Mouse (Mus musculus) lung, embryonic 14.5 days (tissue): ENCODE results near the gene Capn5. TPM values are rescaled to one million over a fixed set of nuclear protein-coding genes. Genes with fewer than 3 reads are reported as not detected.
A peak's percentile ranks its signal among the peaks of the same experiment; 100 is the strongest.

Experiments used
- ATAC-seq: fragments of 200-750 bp; cut with Nextera tagmentation; 2 replicates; pipeline ENCODE4 v1.8.0; 2017; ENCODE audit warnings: mild to moderate bottlenecking, moderate TSS enrichment, moderate library complexity; ENCODE audit not compliant: insufficient read depth
- DNase-seq: peaks from one replicate; pipeline ENCODE4 v3.0.0-alpha.2; 2015
- H3K27ac ChIP-seq: fragments of 300-500 bp; sonication (generic); 2 replicates; pipeline ENCODE4 v1.5.1; 2014; ENCODE audit warnings: low read depth, mild to moderate bottlenecking, moderate library complexity
- H3K27me3 ChIP-seq: fragments of 300-500 bp; sonication (generic); 2 replicates; pipeline ENCODE4 v1.6.1; 2014; ENCODE audit warnings: low read length, control low read depth; ENCODE audit not compliant: insufficient read depth
- H3K36me3 ChIP-seq: fragments of 300-500 bp; sonication (generic); 2 replicates; pipeline ENCODE4 v1.6.1; 2014; ENCODE audit warnings: control low read depth; ENCODE audit not compliant: insufficient read depth
- H3K4me1 ChIP-seq: fragments of 300-500 bp; sonication (generic); 2 replicates; pipeline ENCODE4 v1.6.1; 2014; ENCODE audit warnings: antibody characterized with exemption, control low read depth; ENCODE audit not compliant: insufficient read depth
- H3K4me2 ChIP-seq: fragments of 300-500 bp; sonication (generic); 2 replicates; pipeline ENCODE4 v1.6.1; 2014; ENCODE audit warnings: mild to moderate bottlenecking
- H3K4me3 ChIP-seq: fragments of 300-500 bp; sonication (generic); 2 replicates; pipeline ENCODE4 v1.5.1; 2014; ENCODE audit warnings: low read depth, low read length
- H3K9ac ChIP-seq: fragments of 300-500 bp; sonication (generic); 2 replicates; pipeline ENCODE4 v1.6.1; 2014
- H3K9me3 ChIP-seq: fragments of 300-500 bp; sonication (generic); 2 replicates; pipeline ENCODE4 v1.6.1; 2016; ENCODE audit warnings: low read depth, low read length, control low read depth
- CTCF ChIP-seq: IDR thresholded peaks from 2 replicates; pipeline ENCODE4 v1.5.1; 2016; ENCODE audit warnings: antibody characterized with exemption, low read depth
- WGBS: fragments of 180-500 bp; shearing (Covaris S2); extraction: QIAGEN DNeasy Blood & Tissue Kit; methylation state at CpG from one replicate; pipeline ENCODE4 v1.1.7; 2014; 5-methylcytosine and 5-hydroxymethylcytosine counted together
- polyA plus RNA-seq: library from polyadenylated mRNA; unstranded; fragments of >200 nt; fragmentation: Nextera tagmentation; extraction: Ambion mirVana; gene quantifications from 2 replicates; pipeline ENCODE4 v1.2.1, GENCODE M21; 2014

Capn5 gene
- polyA plus RNA-seq, 1 experiment from 2014 or later = 4.5 TPM

DNA sequence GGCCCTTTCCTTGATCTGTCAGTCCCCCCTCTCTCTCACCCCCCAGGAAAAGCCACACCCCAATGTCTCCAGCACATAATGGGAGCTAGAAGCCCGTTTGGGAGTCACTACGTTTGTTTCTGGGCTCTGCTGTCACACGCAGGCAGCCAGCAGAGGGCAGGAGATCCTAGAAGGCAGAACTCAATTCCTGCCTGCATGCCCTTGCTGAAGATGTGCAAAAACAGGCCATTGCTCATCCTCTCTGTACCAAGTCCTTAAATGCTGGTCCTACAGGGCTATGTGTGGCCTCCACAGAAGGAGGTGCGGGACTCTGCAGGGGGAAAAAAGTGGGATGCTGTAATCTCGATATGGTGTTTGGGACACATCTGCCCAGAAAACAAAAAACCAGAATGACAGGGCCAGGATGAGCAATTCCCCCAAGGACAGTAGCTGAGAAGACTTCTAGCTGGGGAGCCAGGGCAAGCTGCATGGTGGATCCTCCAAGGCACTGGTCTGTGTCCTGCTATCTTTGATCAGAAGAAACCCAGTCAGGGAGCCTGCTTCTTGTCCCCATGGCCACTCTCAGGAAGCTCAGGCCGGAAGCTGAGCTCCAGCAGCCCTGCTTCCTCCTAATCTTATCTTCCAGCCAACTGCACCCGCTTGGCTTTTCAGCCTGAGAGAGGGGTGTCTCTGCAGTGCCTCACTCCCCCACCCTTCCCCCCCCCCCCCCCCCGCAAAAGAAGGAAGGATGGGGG, 22.4 kb downstream of the Capn5 start:
- no peak overlapping the region for H3K4me3 ChIP-seq
- H3K9ac ChIP-seq = no peak overlapping the region
- TF ChIP-seq CTCF = peak; percentile 91
- H3K27me3 ChIP-seq = no peaks in the 10 kb centered on the region
- 23% methylated on average over 7 of the region's 8 CpGs for WGBS
- no peak overlapping the region for H3K4me2 ChIP-seq
- H3K27ac ChIP-seq = no peak overlapping the region; the same call in 1 of the 2 replicates
- ATAC-seq (peak; percentile 39; the same call in 1 of the 2 replicates), DNase-seq (peak; percentile 85)
- no peaks in the 10 kb centered on the region for H3K9me3 ChIP-seq
- no peaks in the 10 kb centered on the region for H3K36me3 ChIP-seq
- H3K4me1 ChIP-seq = peaks cover 24% of the 10 kb centered on the region

DNA sequence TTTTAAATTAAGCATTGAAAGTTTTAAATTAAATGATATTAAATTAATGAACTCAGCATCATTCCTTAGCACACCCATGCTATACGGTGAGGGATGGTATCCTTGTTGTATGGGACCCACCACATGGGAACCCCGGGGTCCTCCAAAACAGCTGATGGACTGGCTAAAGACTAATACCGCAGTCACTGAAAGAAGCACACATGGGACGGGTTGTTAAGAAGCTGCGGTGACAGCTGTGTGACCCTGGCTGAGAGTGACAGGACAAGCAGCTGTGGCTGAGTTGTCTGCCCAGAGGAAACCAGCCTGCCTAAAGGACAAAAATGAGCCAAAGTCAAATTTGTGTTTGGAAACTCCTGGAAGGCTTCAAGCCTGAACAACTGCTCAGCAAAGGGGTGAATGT, 24.2 kb downstream of the Capn5 start:
- Histone ChIP-seq H3K27ac (no peak overlapping the region), H3K4me3 (no peak overlapping the region), H3K9me3 (no peaks in the 10 kb centered on the region), H3K4me2 (no peak overlapping the region), H3K4me1 (0 out of 2 replicates have a peak, but pooled peaks cover 6% of the 10 kb centered on the region), H3K27me3 (no peaks in the 10 kb centered on the region), H3K36me3 (no peaks in the 10 kb centered on the region), H3K9ac (no peak overlapping the region; the same call in 1 of the 2 replicates)
- 52% methylated on average over 5 of the region's 5 CpGs for WGBS
- no peak for TF ChIP-seq CTCF
- ATAC-seq (no peak), DNase-seq (no peak)

DNA sequence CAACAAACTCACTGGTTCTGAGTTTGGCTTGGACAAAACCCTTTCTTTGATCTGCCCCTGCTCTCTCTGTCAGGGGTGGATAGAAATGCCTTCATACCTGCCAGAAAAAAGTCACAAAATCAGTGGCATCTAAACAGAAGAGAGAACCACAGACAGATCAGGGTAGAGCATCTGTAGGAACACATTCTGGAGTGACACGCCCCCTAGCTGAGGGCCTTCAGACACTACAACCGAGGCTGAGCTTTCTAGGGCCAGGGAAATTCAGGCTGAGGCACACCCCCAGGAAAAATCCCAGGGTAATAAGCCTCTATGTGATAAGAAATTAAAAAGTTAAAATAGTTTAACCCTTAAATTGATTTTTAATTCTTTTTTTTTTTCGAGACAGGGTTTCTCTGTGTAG, 24.7 kb downstream of the Capn5 start:
- Histone ChIP-seq H3K27ac (no peak overlapping the region), H3K4me3 (no peak overlapping the region), H3K4me1 (0 out of 2 replicates have a peak, but pooled peaks cover 4% of the 10 kb centered on the region), H3K9ac (no peak overlapping the region), H3K4me2 (no peak overlapping the region), H3K9me3 (no peaks in the 10 kb centered on the region), H3K36me3 (no peaks in the 10 kb centered on the region), H3K27me3 (no peaks in the 10 kb centered on the region)
- WGBS = 39% methylated on average over 3 of the region's 3 CpGs
- ATAC-seq = no peak
- DNase-seq = no peak
- peak; percentile 42; the same call in 1 of the 2 replicates for TF ChIP-seq CTCF

DNA sequence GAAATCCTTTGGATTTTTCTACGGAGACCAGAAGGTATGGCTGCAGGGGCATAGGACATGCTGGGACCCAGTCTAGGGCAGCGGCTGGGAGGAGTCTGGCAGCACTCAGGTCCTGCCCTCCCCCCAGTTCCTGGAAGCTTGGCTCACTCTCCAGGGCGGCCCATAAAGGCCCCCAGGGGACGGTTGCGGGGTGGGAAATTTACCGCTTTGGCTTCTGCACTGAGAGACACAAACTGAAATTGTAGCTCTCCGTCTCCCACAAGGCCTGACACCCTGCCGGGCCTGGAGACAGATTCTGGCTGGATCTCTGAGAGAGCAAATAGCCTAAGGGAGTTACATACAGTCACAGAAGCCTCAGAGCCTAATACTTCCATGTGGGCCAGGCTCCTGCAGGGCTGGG, 25.7 kb downstream of the Capn5 start:
- no peak overlapping the region for H3K4me2 ChIP-seq
- H3K4me1 ChIP-seq = 0 out of 2 replicates have a peak, but pooled peaks cover 4% of the 10 kb centered on the region
- no peak for TF ChIP-seq CTCF
- H3K9ac ChIP-seq = no peak overlapping the region
- WGBS = 57% methylated on average over 8 of the region's 8 CpGs
- H3K9me3 ChIP-seq = no peaks in the 10 kb centered on the region
- H3K4me3 ChIP-seq = no peak overlapping the region
- ATAC-seq = no peak
- H3K36me3 ChIP-seq = no peaks in the 10 kb centered on the region
- H3K27me3 ChIP-seq = no peaks in the 10 kb centered on the region
- no peak for DNase-seq
- no peak overlapping the region for H3K27ac ChIP-seq

DNA sequence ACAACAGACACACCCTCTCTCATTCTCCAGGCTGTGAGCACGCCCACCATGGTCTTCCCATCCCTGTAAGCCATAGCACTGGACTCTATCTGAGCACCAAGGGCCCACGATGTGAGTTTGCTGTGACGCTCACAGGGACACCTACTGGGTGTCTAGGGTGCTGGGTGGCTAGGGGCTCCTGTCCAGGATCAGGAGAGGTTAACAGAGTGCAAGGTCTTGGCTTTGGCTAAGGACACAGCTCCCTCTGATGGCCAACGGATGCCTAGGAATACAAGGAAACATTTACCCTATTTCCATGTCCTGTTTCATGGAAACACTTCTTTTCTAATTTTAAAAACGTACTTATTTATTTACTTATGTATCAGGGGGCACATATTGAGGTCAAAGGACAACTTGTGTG, 27.5 kb downstream of the Capn5 start:
- H3K27ac ChIP-seq = no peak overlapping the region

DNA sequence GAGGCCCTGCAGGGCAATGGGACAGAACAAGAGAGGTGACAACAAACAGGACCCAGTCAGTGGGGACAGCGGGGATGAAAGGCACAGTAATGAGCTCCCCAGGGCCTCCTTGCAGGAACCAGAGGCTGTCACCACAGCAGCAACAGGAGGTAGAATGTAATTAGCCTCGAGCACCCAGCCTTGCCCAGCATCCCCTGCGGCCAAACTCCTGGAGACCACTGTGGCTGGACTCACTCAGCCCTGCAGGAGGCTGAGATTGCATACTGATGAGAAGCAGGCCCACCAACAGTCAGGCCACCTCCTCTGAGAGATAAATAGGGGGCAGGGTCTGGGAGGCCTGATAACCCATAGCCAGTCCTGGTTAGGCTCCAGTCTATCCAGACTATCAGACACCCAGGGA, 28.3 kb downstream of the Capn5 start:
- DNase-seq (no peak), ATAC-seq (no peak)
- H3K9ac ChIP-seq = no peak overlapping the region
- no peaks in the 10 kb centered on the region for H3K9me3 ChIP-seq
- no peak overlapping the region for H3K4me3 ChIP-seq
- no peaks in the 10 kb centered on the region for H3K27me3 ChIP-seq
- 33% methylated on average over 3 of the region's 3 CpGs for WGBS
- no peak overlapping the region for H3K4me2 ChIP-seq
- H3K36me3 ChIP-seq = no peaks in the 10 kb centered on the region
- no peak overlapping the region for H3K27ac ChIP-seq
- no peak for TF ChIP-seq CTCF
- H3K4me1 ChIP-seq = peaks cover 3% of the 10 kb centered on the region; the same call in 1 of the 2 replicates

More for the DNA sequence above, 27.5 kb downstream of the Capn5 start:
- 41% methylated on average over 5 of the region's 5 CpGs for WGBS
- peak; percentile 27 for TF ChIP-seq CTCF
- Histone ChIP-seq H3K4me2 (no peak overlapping the region), H3K9ac (no peak overlapping the region), H3K4me1 (peaks cover 3% of the 10 kb centered on the region; the same call in 1 of the 2 replicates), H3K36me3 (no peaks in the 10 kb centered on the region), H3K27me3 (no peaks in the 10 kb centered on the region), H3K9me3 (no peaks in the 10 kb centered on the region), H3K4me3 (no peak overlapping the region)
- no peak for ATAC-seq
- no peak for DNase-seq

DNA sequence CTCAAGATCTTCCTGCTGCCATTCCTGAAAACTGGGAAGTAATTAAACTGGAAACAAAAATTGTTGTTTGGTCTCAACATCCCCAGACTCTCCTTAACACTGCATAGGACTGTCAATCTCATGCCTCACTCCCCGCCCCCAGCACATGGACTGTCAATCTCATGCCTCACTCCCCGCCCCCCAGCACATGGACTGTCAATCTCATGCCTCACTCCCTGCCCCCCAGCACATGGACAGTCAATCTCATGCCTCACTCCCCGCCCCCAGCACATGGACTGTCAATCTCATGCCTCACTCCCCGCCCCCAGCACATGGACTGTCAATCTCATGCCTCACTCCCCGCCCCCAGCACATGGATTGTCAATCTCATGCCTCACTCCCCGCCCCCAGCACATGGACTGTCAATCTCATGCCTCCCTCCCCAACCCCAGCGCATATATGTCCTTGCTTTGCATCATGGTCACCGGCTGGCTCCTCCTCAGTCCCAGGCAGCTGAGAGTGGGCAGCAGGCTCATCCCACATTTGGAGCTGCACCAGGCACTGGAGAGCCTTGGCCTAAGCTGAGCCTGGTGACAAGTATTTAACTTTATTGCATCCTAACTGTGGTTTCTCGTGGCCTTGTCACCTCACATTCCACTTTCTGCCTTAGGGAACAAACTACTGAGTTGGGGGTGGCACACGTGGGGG, 29.2 kb downstream of the Capn5 start:
- no peak overlapping the region for H3K4me2 ChIP-seq
- TF ChIP-seq CTCF = no peak
- peaks cover 3% of the 10 kb centered on the region; the same call in 1 of the 2 replicates for H3K4me1 ChIP-seq
- H3K36me3 ChIP-seq = no peaks in the 10 kb centered on the region
- DNase-seq = no peak
- no peak overlapping the region for H3K27ac ChIP-seq
- no peak overlapping the region for H3K9ac ChIP-seq
- no peak for ATAC-seq
- H3K4me3 ChIP-seq = no peak overlapping the region
- 67% methylated on average over 10 of the region's 10 CpGs for WGBS
- no peaks in the 10 kb centered on the region for H3K9me3 ChIP-seq
- no peaks in the 10 kb centered on the region for H3K27me3 ChIP-seq
